Mouse (Mus musculus): ENCODE data around the gene Crybb1.

DNA sequence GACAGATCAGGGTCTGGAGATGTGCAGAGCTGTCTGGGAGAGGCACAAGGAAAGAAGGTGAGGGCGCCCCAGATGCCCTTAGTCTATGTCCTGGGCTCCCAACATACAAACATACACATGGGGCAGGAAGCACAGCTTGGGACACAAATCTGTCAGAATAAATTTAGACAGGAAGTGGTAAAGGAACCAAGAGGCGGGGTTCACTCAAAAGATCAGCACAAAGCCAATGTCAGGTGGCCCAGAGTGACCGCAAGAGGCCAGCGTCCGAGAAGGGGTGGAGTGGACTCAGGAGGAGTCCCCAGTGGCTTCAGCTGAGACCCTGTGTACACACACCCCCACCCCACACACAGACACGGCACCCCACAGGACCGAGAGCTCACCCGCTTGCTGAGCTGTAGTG lies 35.4 kb upstream of the Crybb1 start:
- no peak for TF ChIP-seq POLR2A (IDR thresholded peaks at IDR 0.05; ENCODE audit: borderline replicate concordance, insufficient read depth, low read length)
- TF ChIP-seq CTCF (IDR thresholded peaks at IDR 0.05; ENCODE audit: borderline replicate concordance, insufficient read depth, low read depth, low read length) = no peak
